ENCODE assay signal across 18 mouse cellular contexts in genomic region chr9:77046067-77046715, GRCm38 (mm10). TPM values are rescaled to one million over a fixed set of nuclear protein-coding genes. Genes with fewer than 3 reads are reported as not detected.
DNase-seq lines count a peak whose midpoint lies in the region; ATAC-seq and TF ChIP-seq lines count a peak whose summit lies in the region.
"Had no signal": no experiment of that assay in that cellular context is flagged by ENCODE, and none has a peak within 500 bp of the region (broad histone marks: within the 10 kb centered on the region; RNA-seq: fewer than 3 reads in every experiment).

No protein-coding gene starts in this region.

- no peak overlapping the region for H3K4me3 ChIP-seq in kidney, embryonic 15.5 days (replicated peaks)
- H3K4me3 ChIP-seq in lung, postnatal 0 days (ENCODE audit: low read depth, low read length) = no peak overlapping the region
- H3K4me3 ChIP-seq: embryonic facial prominence, embryonic 12.5 days; forebrain, embryonic 10.5 days; neural tube, embryonic 15.5 days had no signal

- no peaks in the 10 kb centered on the region for H3K27me3 ChIP-seq in kidney, embryonic 15.5 days
- no peaks in the 10 kb centered on the region for H3K27me3 ChIP-seq in lung, postnatal 0 days (replicated peaks; ENCODE audit: insufficient read depth, low read length)
- H3K27me3 ChIP-seq: embryonic facial prominence, embryonic 12.5 days; neural tube, embryonic 15.5 days had no signal

- H3K9me3 ChIP-seq in kidney, embryonic 15.5 days (replicated peaks) = no peaks in the 10 kb centered on the region
- no peaks in the 10 kb centered on the region for H3K9me3 ChIP-seq in lung, postnatal 0 days (ENCODE audit: low read length)
- H3K9me3 ChIP-seq: embryonic facial prominence, embryonic 12.5 days; forebrain, embryonic 10.5 days; G1E; neural tube, embryonic 15.5 days had no signal

- DNase-seq in urinary bladder, postnatal 14 days (ENCODE audit: low spot score) = peak; percentile 49
- no peak for DNase-seq in urinary bladder, postnatal 4 days (ENCODE audit: low spot score in 2 of 2)
- DNase-seq in lung, postnatal 0 days (ENCODE audit: low spot score) = peak; percentile 70
- peak; percentile 48 for DNase-seq in yolk sac, embryonic 10.5 days (ENCODE audit: low spot score)
- DNase-seq in embryo, embryonic 10.5 days (ENCODE audit: low spot score) = no peak
- no peak for DNase-seq in layer of hippocampus, postnatal 25 days (ENCODE audit: extremely low spot score in 1 of 2, low spot score in 1 of 2)
- no peak for DNase-seq in B cell, adult 2 months
- DNase-seq: cerebellum, postnatal 25 days; heart, adult 18-20 months; heart, postnatal 14 days; right cerebral cortex, adult 18-20 months had no signal

- ATAC-seq in kidney, embryonic 15.5 days (replicated peaks; ENCODE audit: low FRiP score) = peak; percentile 91
- ATAC-seq in lung, postnatal 0 days = peak; percentile 67
- ATAC-seq: hindbrain, postnatal 0 days had no signal

- 0 out of 2 replicates have a peak, but pooled peaks cover 4% of the 10 kb centered on the region for H3K4me1 ChIP-seq in kidney, embryonic 15.5 days
- H3K4me1 ChIP-seq in lung, postnatal 0 days (ENCODE audit: insufficient read depth, low read depth, low read length) = no peaks in the 10 kb centered on the region
- H3K4me1 ChIP-seq: embryonic facial prominence, embryonic 12.5 days; forebrain, embryonic 10.5 days; neural tube, embryonic 15.5 days had no signal

- peak; percentile 33; the same call in 1 of the 2 replicates for TF ChIP-seq EP300 in lung, postnatal 0 days (IDR thresholded peaks at IDR 0.05)

- no peak for TF ChIP-seq CTCF in lung, postnatal 0 days (IDR thresholded peaks at IDR 0.05)

- H3K27ac ChIP-seq in kidney, embryonic 15.5 days = peak overlapping the region; percentile 91
- H3K27ac ChIP-seq in lung, postnatal 0 days (ENCODE audit: low read length) = peak overlapping the region; percentile 22
- H3K27ac ChIP-seq: embryonic facial prominence, embryonic 12.5 days; forebrain, embryonic 10.5 days; hindbrain, postnatal 0 days; liver, embryonic 14.5 days; neural tube, embryonic 15.5 days had no signal

- no peak overlapping the region for H3K4me2 ChIP-seq in kidney, embryonic 15.5 days
- no peak overlapping the region; the same call in 1 of the 2 replicates for H3K4me2 ChIP-seq in lung, postnatal 0 days (replicated peaks; ENCODE audit: low read depth, low read length)
- H3K4me2 ChIP-seq: embryonic facial prominence, embryonic 12.5 days; neural tube, embryonic 15.5 days had no signal

- 53% methylated on average over 5 of the region's 5 CpGs for WGBS in kidney, embryonic 15.5 days
- WGBS in lung, postnatal 0 days = 32% methylated on average over 5 of the region's 5 CpGs

- no peaks in the 10 kb centered on the region for H3K36me3 ChIP-seq in kidney, embryonic 15.5 days
- H3K36me3 ChIP-seq in lung, postnatal 0 days (ENCODE audit: insufficient read depth, low read length) = no peaks in the 10 kb centered on the region
- H3K36me3 ChIP-seq: embryonic facial prominence, embryonic 12.5 days; forebrain, embryonic 10.5 days; G1E; neural tube, embryonic 15.5 days had no signal

- H3K9ac ChIP-seq in kidney, embryonic 15.5 days = no peak overlapping the region
- no peak overlapping the region for H3K9ac ChIP-seq in lung, postnatal 0 days (replicated peaks; ENCODE audit: low read depth)
- H3K9ac ChIP-seq: embryonic facial prominence, embryonic 12.5 days; liver, embryonic 14.5 days; neural tube, embryonic 15.5 days had no signal

RNA-seq across cellular contexts. Expression of gene Tinag, which starts 0.6 kb away (rescaled TPM):
- 13.5 and 13.8 TPM in 2 replicates for polyA plus RNA-seq in kidney, embryonic 15.5 days (2015; fragmentation: Nextera tagmentation; extraction: Ambion mirVana)
- 29.2 and 33.6 TPM in 2 replicates for polyA plus RNA-seq in lung, postnatal 0 days (2015; fragmentation: Nextera tagmentation; extraction: Ambion mirVana)
- total RNA-seq in layer of hippocampus, postnatal 25 days (2021) = not detected
- total RNA-seq: heart, adult 18-20 months; heart, postnatal 14 days; hindbrain, postnatal 0 days had no signal
- polyA plus RNA-seq: G1E; neural tube, embryonic 15.5 days had no signal

Comparison
In these comparisons a context has a peak if more than half of its experiments do, and no peak if none do; other contexts are left out.
1. DNase-seq: peak in urinary bladder, postnatal 14 days (single experiment), lung, postnatal 0 days (single experiment) and yolk sac, embryonic 10.5 days (single experiment); none in urinary bladder, postnatal 4 days (0 of 2), embryo, embryonic 10.5 days (single experiment), layer of hippocampus, postnatal 25 days (0 of 2) and B cell, adult 2 months (0 of 2).